28 mouse cellular contexts compared by ENCODE assay signal in the genomic region with DNA sequence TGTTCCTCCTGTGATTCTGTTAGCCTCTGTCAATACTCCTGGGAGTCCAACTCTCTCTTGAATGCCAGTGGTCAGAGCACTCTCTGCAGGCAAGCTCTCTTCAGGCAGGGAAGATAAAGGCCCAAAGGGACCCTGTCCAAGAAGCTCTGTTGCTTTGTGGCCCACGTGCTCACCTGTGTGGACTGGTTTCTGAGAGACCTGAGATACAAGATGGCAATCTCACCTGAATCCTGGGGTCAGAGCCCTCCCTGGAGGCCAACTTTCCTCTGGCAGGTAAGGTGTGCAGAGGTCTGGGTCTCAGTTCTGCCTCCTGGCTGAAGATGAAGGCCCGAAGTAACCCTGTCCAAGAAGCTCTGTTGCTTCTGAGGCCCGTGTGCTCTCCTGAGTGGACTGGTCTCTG.
"Had no signal": no experiment of that assay in that cellular context is flagged by ENCODE, and none has a peak within 500 bp of the region (broad histone marks: within the 10 kb centered on the region; RNA-seq: fewer than 3 reads in every experiment).

No protein-coding gene starts in this region.

- H3K4me2 ChIP-seq: heart, embryonic 11.5 days; heart, embryonic 13.5 days; heart, embryonic 15.5 days; hindbrain, embryonic 12.5 days; hindbrain, embryonic 14.5 days; kidney, embryonic 15.5 days; limb, embryonic 12.5 days; liver, embryonic 11.5 days; liver, embryonic 13.5 days; liver, embryonic 15.5 days had no signal

- DNase-seq: gastrocnemius, adult 2 months; gastrocnemius, postnatal 10 days; gastrocnemius, postnatal 25 days; heart, postnatal 14 days; heart, postnatal 36 days; kidney, adult 11 months; kidney, adult 2 months; kidney, adult 9 months; kidney, postnatal 14 days; kidney, postnatal 36 days; layer of hippocampus, adult 9-11 months; layer of hippocampus, postnatal 36 days; left cerebral cortex, postnatal 4 days; liver; liver, embryonic 13.5 days had no signal

- H3K4me3 ChIP-seq: gastrocnemius, adult 2 months; heart, embryonic 13.5 days; heart, embryonic 15.5 days; hindbrain, embryonic 10.5 days; hindbrain, embryonic 12.5 days; kidney, embryonic 15.5 days; limb, embryonic 12.5 days; liver, embryonic 13.5 days; liver, embryonic 15.5 days had no signal

- H3K9me3 ChIP-seq: heart, embryonic 15.5 days; hindbrain, embryonic 10.5 days; hindbrain, embryonic 12.5 days; kidney, embryonic 15.5 days; limb, embryonic 12.5 days; liver, embryonic 13.5 days; liver, embryonic 15.5 days had no signal

- H3K4me1 ChIP-seq: heart, embryonic 13.5 days; heart, embryonic 15.5 days; hindbrain, embryonic 10.5 days; hindbrain, embryonic 12.5 days; kidney, embryonic 15.5 days; limb, embryonic 12.5 days; liver, embryonic 13.5 days; liver, embryonic 15.5 days had no signal

- ATAC-seq: hindbrain, postnatal 0 days; intestine, embryonic 16.5 days had no signal

- H3K27ac ChIP-seq: gastrocnemius, adult 2 months; heart, embryonic 13.5 days; heart, embryonic 15.5 days; hindbrain, embryonic 10.5 days; hindbrain, embryonic 12.5 days; hindbrain, embryonic 14.5 days; hindbrain, postnatal 0 days; kidney, embryonic 15.5 days; kidney, postnatal 0 days; limb, embryonic 12.5 days; liver, embryonic 13.5 days; liver, embryonic 15.5 days had no signal

- H3K9ac ChIP-seq: heart, embryonic 13.5 days; heart, embryonic 15.5 days; hindbrain, embryonic 12.5 days; hindbrain, embryonic 14.5 days; kidney, embryonic 15.5 days; limb, embryonic 12.5 days; liver, embryonic 13.5 days; liver, embryonic 15.5 days had no signal

- H3K27me3 ChIP-seq: heart, embryonic 13.5 days; heart, embryonic 15.5 days; hindbrain, embryonic 12.5 days; kidney, embryonic 15.5 days; limb, embryonic 12.5 days; liver, embryonic 13.5 days; liver, embryonic 15.5 days had no signal

- H3K36me3 ChIP-seq: heart, embryonic 13.5 days; heart, embryonic 15.5 days; hindbrain, embryonic 10.5 days; hindbrain, embryonic 12.5 days; kidney, embryonic 15.5 days; limb, embryonic 12.5 days; liver, embryonic 13.5 days; liver, embryonic 15.5 days had no signal
